In the genomic region with DNA sequence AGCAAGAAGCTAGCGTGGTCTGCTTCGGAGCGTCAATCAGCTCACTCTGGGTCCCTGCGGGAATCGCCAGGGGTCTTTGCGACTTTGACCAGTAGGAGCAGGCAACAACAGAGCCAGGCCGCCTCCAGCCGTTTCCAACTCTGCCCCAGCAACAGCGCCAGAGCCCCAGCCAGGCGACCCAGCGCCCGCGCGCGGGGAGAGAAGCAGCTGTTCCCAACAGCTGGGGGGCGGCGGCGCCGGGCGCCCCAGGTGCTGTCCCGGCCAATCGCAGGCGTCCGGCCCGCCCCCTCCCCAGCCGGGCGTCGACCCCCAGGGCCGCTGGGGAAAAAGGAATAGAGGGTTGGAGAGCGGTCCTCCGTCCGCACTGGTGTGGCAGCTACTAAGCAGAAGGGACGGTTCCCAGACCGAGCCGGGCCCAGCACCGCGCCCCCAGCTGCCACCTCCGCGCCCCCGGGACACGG, we compare ENCODE assay signal across 8 mouse cellular contexts. TPM values are rescaled to one million over a fixed set of nuclear protein-coding genes. Genes with fewer than 3 reads are reported as not detected.
DNase-seq lines count a peak whose midpoint lies in the region; ATAC-seq lines count a peak whose summit lies in the region.

A gene (plus strand): TSS at position 294 of the 461 bp plus-strand sequence.

- no peaks in the 10 kb centered on the region for H3K4me1 ChIP-seq in hindbrain, embryonic 11.5 days (replicated peaks; ENCODE audit: control insufficient read depth, insufficient read depth, low read length)
- H3K4me1 ChIP-seq in limb, embryonic 11.5 days (ENCODE audit: control insufficient read depth, insufficient read depth, low read length), result no peaks in the 10 kb centered on the region
- H3K4me1 ChIP-seq in midbrain, embryonic 14.5 days (ENCODE audit: control insufficient read depth, insufficient read depth, low read length), result peaks cover 9% of the 10 kb centered on the region; the same call in 1 of the 2 replicates

- H3K27me3 ChIP-seq in hindbrain, embryonic 11.5 days (ENCODE audit: control insufficient read depth, insufficient read depth, low read length), result no peaks in the 10 kb centered on the region
- no peaks in the 10 kb centered on the region for H3K27me3 ChIP-seq in limb, embryonic 11.5 days (ENCODE audit: control insufficient read depth, insufficient read depth, low read length)
- no peaks in the 10 kb centered on the region for H3K27me3 ChIP-seq in midbrain, embryonic 14.5 days (ENCODE audit: control insufficient read depth, insufficient read depth, low read length)

- no peak for DNase-seq in frontal cortex, postnatal 25 days (ENCODE audit: low spot score in 2 of 2)
- peak; percentile 75 to 77 for DNase-seq in cerebellum, postnatal 10 days
- DNase-seq in gastrocnemius, adult 18-20 months (ENCODE audit: low spot score), result peak; percentile 74
- peak; percentile 83 for DNase-seq in hindbrain, embryonic 11.5 days (ENCODE audit: low spot score)
- peak; percentile 82 for DNase-seq in limb, embryonic 11.5 days (ENCODE audit: low spot score)
- peak; percentile 81 for DNase-seq in midbrain, embryonic 14.5 days
- peak; percentile 59 for DNase-seq in testis, postnatal 10 days (ENCODE audit: low spot score)

- no peaks in the 10 kb centered on the region for H3K36me3 ChIP-seq in hindbrain, embryonic 11.5 days (ENCODE audit: control insufficient read depth, insufficient read depth, low read length)
- H3K36me3 ChIP-seq in limb, embryonic 11.5 days (ENCODE audit: control insufficient read depth, insufficient read depth, low read length), result no peaks in the 10 kb centered on the region
- H3K36me3 ChIP-seq in midbrain, embryonic 14.5 days (ENCODE audit: control insufficient read depth, insufficient read depth, low read length), result no peaks in the 10 kb centered on the region

- peak within 1 kb of the TSS; percentile 50 for H3K4me2 ChIP-seq in hindbrain, embryonic 11.5 days (replicated peaks; ENCODE audit: low read depth, low read length)
- peak within 1 kb of the TSS; percentile 95 for H3K4me2 ChIP-seq in limb, embryonic 11.5 days (ENCODE audit: low read depth, severe bottlenecking)
- peak within 1 kb of the TSS; percentile 91 for H3K4me2 ChIP-seq in midbrain, embryonic 14.5 days (ENCODE audit: low read length)

- H3K9me3 ChIP-seq in hindbrain, embryonic 11.5 days (ENCODE audit: control insufficient read depth, low read length), result no peaks in the 10 kb centered on the region
- no peaks in the 10 kb centered on the region for H3K9me3 ChIP-seq in limb, embryonic 11.5 days (ENCODE audit: control insufficient read depth, low read length)
- H3K9me3 ChIP-seq in midbrain, embryonic 14.5 days (ENCODE audit: control insufficient read depth, low read length), result no peaks in the 10 kb centered on the region

- WGBS in hindbrain, embryonic 11.5 days, result under 1% methylated on average over 36 of the region's 41 CpGs
- under 1% methylated on average over 37 of the region's 41 CpGs for WGBS in limb, embryonic 11.5 days
- WGBS in midbrain, embryonic 14.5 days, result under 1% methylated on average over 41 of the region's 41 CpGs

- H3K27ac ChIP-seq in hindbrain, embryonic 11.5 days (ENCODE audit: low read depth, low read length), result peak within 1 kb of the TSS; percentile 18
- H3K27ac ChIP-seq in limb, embryonic 11.5 days (replicated peaks; ENCODE audit: low read depth, low read length), result no peak within 1 kb of the TSS
- peak within 1 kb of the TSS; percentile 66 for H3K27ac ChIP-seq in midbrain, embryonic 14.5 days (replicated peaks; ENCODE audit: low read depth, low read length)

- peak; percentile 21; the same call in 1 of the 2 replicates for ATAC-seq in frontal cortex, adult (ENCODE audit: low TSS enrichment)
- ATAC-seq in hindbrain, embryonic 11.5 days (ENCODE audit: low FRiP score), result peak; percentile 91
- ATAC-seq in limb, embryonic 11.5 days (ENCODE audit: insufficient number of reproducible peaks, low FRiP score, low TSS enrichment, low read depth), result peak; percentile 77
- ATAC-seq in midbrain, embryonic 14.5 days (ENCODE audit: low FRiP score, low TSS enrichment), result peak; percentile 80

- peak within 1 kb of the TSS; percentile 39 for H3K4me3 ChIP-seq in hindbrain, embryonic 11.5 days (ENCODE audit: low read depth, low read length)
- H3K4me3 ChIP-seq in limb, embryonic 11.5 days (ENCODE audit: low read depth, low read length), result peak within 1 kb of the TSS; percentile 53
- peak within 1 kb of the TSS; percentile 60 for H3K4me3 ChIP-seq in midbrain, embryonic 14.5 days (replicated peaks; ENCODE audit: low read depth, low read length)

- peak within 1 kb of the TSS; percentile 71 for H3K9ac ChIP-seq in hindbrain, embryonic 11.5 days (ENCODE audit: low read depth, low read length)
- H3K9ac ChIP-seq in limb, embryonic 11.5 days (ENCODE audit: low read length), result peak within 1 kb of the TSS; percentile 72
- peak within 1 kb of the TSS; percentile 72 for H3K9ac ChIP-seq in midbrain, embryonic 14.5 days (replicated peaks; ENCODE audit: low read length)

RNA-seq across cellular contexts. Expression of the gene that starts here (rescaled TPM):
- 100 to 1,000 TPM; 176 to 207 TPM for total RNA-seq in gastrocnemius, adult 18-20 months (2021)
- 2.4 and 2.5 TPM in 2 replicates for polyA plus RNA-seq in hindbrain, embryonic 11.5 days (2014; fragmentation: Nextera tagmentation; extraction: Ambion mirVana)
- polyA plus RNA-seq in limb, embryonic 11.5 days (2014; fragmentation: Nextera tagmentation; extraction: Ambion mirVana), result 4.5 and 6.7 TPM in 2 replicates
- 3.6 and 4.0 TPM in 2 replicates for polyA plus RNA-seq in midbrain, embryonic 14.5 days (2014; fragmentation: Nextera tagmentation; extraction: Ambion mirVana)

Comparison
In these comparisons a context has a peak if more than half of its experiments do, and no peak if none do; other contexts are left out.
1. ATAC-seq: peak in every context shown above with its lines; median percentile 91 in hindbrain, embryonic 11.5 days; 80 in midbrain, embryonic 14.5 days; 77 in limb, embryonic 11.5 days; 21 in frontal cortex, adult.
2. DNase-seq: peak in cerebellum, postnatal 10 days (2 of 2), gastrocnemius, adult 18-20 months (single experiment), hindbrain, embryonic 11.5 days (single experiment), limb, embryonic 11.5 days (single experiment), midbrain, embryonic 14.5 days (single experiment) and testis, postnatal 10 days (single experiment); none in frontal cortex, postnatal 25 days (0 of 2).
3. Peak in every context shown above with its lines, with median percentiles within 50 percentile points of each other: H3K4me2 ChIP-seq, H3K4me3 ChIP-seq and H3K9ac ChIP-seq.